Mouse (Mus musculus) spleen, adult 2 months (tissue): ENCODE results near the gene Hlcs.

Experiments
- CTCF ChIP-seq: fragments of 200-500 bp; IDR thresholded peaks from 2 replicates; pipeline ENCODE4 v1.5.1; 2011; ENCODE audit warnings: mild to moderate bottlenecking, inconsistent platforms; ENCODE audit not compliant: insufficient read depth, insufficient read length, insufficient replicate concordance; ENCODE audit errors: extremely low read depth
- POLR2A ChIP-seq: fragments of 200-500 bp; IDR thresholded peaks from 2 replicates; pipeline ENCODE4 v1.6.1; 2011; ENCODE audit warnings: low read depth, low read length, inconsistent platforms

- TF ChIP-seq CTCF (no peak), POLR2A (no peak)
Observed at GRCm38 (mm10) chr16:94240190-94240589, 73.2 kb downstream of the Hlcs start.
